Mouse (Mus musculus) small intestine, adult 10 weeks (tissue): ENCODE results near the gene Padi2. TPM values are rescaled to one million over a fixed set of nuclear protein-coding genes. Genes with fewer than 3 reads are reported as not detected.

ENCODE experiments used
- polyA plus RNA-seq: library from polyadenylated mRNA; stranded (reverse); fragments of 350-450 nt; fragmentation: Illumina TruSeq; extraction: RNeasy Lipid Tissue Mini Kit (QIAGEN cat#74804); gene quantifications from one replicate; pipeline ENCODE4 v1.2.3, GENCODE M21; 2014; ENCODE audit warnings: low replicate concordance

Gene Padi2
- 0.63 TPM for polyA plus RNA-seq

GRCm38 (mm10) chr4:140906076-140906826, at the start of gene Padi2:
Padi2 (plus strand) TSS chr4:140906344.

GRCm38 (mm10) chr4:140960781-140961466, 54.8 kb downstream of the Padi2 start, which contains the start of gene Sdhb:
Sdhb (plus strand) TSS chr4:140961203.

GRCm38 (mm10) chr4:140986711-140987395, 80.7 kb downstream of the Padi2 start, which contains the start of gene Atp13a2:
Atp13a2 (plus strand) TSS chr4:140986873.

Other genes with a start within 250 kb of the Padi2 start
- 0.56 TPM for gene Arhgef10l, start 240.3 kb upstream of the Padi2 start, polyA plus RNA-seq
- gene Rcc2, start 205.8 kb upstream of the Padi2 start, polyA plus RNA-seq: 3.2 TPM
- not detected for gene Padi6, start 163.7 kb upstream of the Padi2 start, polyA plus RNA-seq
- not detected for gene Padi4, start 132.1 kb upstream of the Padi2 start, polyA plus RNA-seq
- gene Padi3, start 95.7 kb upstream of the Padi2 start, polyA plus RNA-seq: not detected
- gene Padi1, start 60.6 kb upstream of the Padi2 start, polyA plus RNA-seq: not detected
- 90.7 TPM for gene Sdhb, start 54.9 kb downstream of the Padi2 start, polyA plus RNA-seq
- 0.15 TPM for gene Atp13a2, start 80.5 kb downstream of the Padi2 start, polyA plus RNA-seq
- gene Mfap2, start 104.1 kb downstream of the Padi2 start, polyA plus RNA-seq: not detected
- gene Crocc, start 154.2 kb downstream of the Padi2 start, polyA plus RNA-seq: not detected
- 6.0 TPM for gene Necap2, start 172.0 kb downstream of the Padi2 start, polyA plus RNA-seq
- gene Spata21, start 182.0 kb downstream of the Padi2 start, polyA plus RNA-seq: not detected
- gene Szrd1, start 233.4 kb downstream of the Padi2 start, polyA plus RNA-seq: 16.2 TPM
- gene Fbxo42, start 241.6 kb downstream of the Padi2 start, polyA plus RNA-seq: 5.8 TPM